Mouse (Mus musculus): Measurements from ENCODE around the gene Sall4.
"Not testable (repeated sequence)": the region's sequence is repeated elsewhere in the genome, so short reads cannot be mapped to it uniquely, and the experiment has no call there.

The Sall4 gene

GRCm38 (mm10) chr2:168767582-168767981 lies at the start of gene Sall4:
Sall4 (minus strand) TSS chr2:168767943.
- DNase-seq, result no peak

- no peak for DNase-seq
Measured at GRCm38 (mm10) chr2:168813243-168813642, 45.5 kb upstream of the Sall4 start.

- DNase-seq, result no peak
Measured at GRCm38 (mm10) chr2:168809895-168810294, 42.2 kb upstream of the Sall4 start.

- no peak for DNase-seq
Measured at GRCm38 (mm10) chr2:168807681-168808080, 39.9 kb upstream of the Sall4 start.

- DNase-seq, result no peak
Measured at GRCm38 (mm10) chr2:168803849-168804248, 36.1 kb upstream of the Sall4 start.

GRCm38 (mm10) chr2:168799326-168799725 lies 31.6 kb upstream of the Sall4 start:
- no peak for DNase-seq

GRCm38 (mm10) chr2:168798921-168799320 lies 31.2 kb upstream of the Sall4 start:
- DNase-seq, result no peak

- no peak for DNase-seq
Measured at GRCm38 (mm10) chr2:168791115-168791802, 23.5 kb upstream of the Sall4 start.

GRCm38 (mm10) chr2:168786174-168786573 lies 18.4 kb upstream of the Sall4 start:
- DNase-seq, result no peak

GRCm38 (mm10) chr2:168780596-168780995 lies 12.9 kb upstream of the Sall4 start:
- DNase-seq, result no peak

- DNase-seq, result no peak
Measured at GRCm38 (mm10) chr2:168780024-168780423, 12.3 kb upstream of the Sall4 start.

- no peak for DNase-seq
Measured at GRCm38 (mm10) chr2:168777481-168777880, 9.7 kb upstream of the Sall4 start.

- no peak for DNase-seq
Measured at GRCm38 (mm10) chr2:168776238-168776637, 8.5 kb upstream of the Sall4 start.

GRCm38 (mm10) chr2:168769259-168769658 lies 1.5 kb upstream of the Sall4 start:
- DNase-seq, result no peak

GRCm38 (mm10) chr2:168766538-168767361 lies 993 bp downstream of the Sall4 start:
- no peak for DNase-seq

GRCm38 (mm10) chr2:168765696-168766537 lies 1.8 kb downstream of the Sall4 start:
- no peak for DNase-seq

GRCm38 (mm10) chr2:168765065-168765681 lies 2.6 kb downstream of the Sall4 start:
- peak; percentile 43 for DNase-seq

- DNase-seq, result no peak
Measured at GRCm38 (mm10) chr2:168764460-168764867, 3.3 kb downstream of the Sall4 start.

- no peak for DNase-seq
Measured at GRCm38 (mm10) chr2:168763785-168764184, 4.0 kb downstream of the Sall4 start.

GRCm38 (mm10) chr2:168762411-168762815 lies 5.3 kb downstream of the Sall4 start:
- no peak for DNase-seq

- no peak for DNase-seq
Measured at GRCm38 (mm10) chr2:168761954-168762353, 5.8 kb downstream of the Sall4 start.

- DNase-seq, result no peak
Measured at GRCm38 (mm10) chr2:168761141-168761540, 6.6 kb downstream of the Sall4 start.

- DNase-seq, result not testable (repeated sequence)
Measured at GRCm38 (mm10) chr2:168744406-168744805, 23.3 kb downstream of the Sall4 start.
